Mouse (Mus musculus) layer of hippocampus, adult 9-10 months (tissue): Measurements from ENCODE around the gene Tmem220.
A peak's percentile ranks its signal among the peaks of the same experiment; 100 is the strongest.
"Not testable (repeated sequence)": the region's sequence is repeated elsewhere in the genome, so short reads cannot be mapped to it uniquely, and the experiment has no call there.

ENCODE experiments used
- DNase-seq: peaks from one replicate; pipeline ENCODE4 v3.0.0; 2022; ENCODE audit warnings: low spot score

Gene Tmem220

GRCm38 (mm10) chr11:67019711-67020475 is 5.1 kb upstream of the Tmem220 start:
- no peak for DNase-seq

- DNase-seq: peak; percentile 33
Measured at GRCm38 (mm10) chr11:67020948-67021347, 4.0 kb upstream of the Tmem220 start.

DNA sequence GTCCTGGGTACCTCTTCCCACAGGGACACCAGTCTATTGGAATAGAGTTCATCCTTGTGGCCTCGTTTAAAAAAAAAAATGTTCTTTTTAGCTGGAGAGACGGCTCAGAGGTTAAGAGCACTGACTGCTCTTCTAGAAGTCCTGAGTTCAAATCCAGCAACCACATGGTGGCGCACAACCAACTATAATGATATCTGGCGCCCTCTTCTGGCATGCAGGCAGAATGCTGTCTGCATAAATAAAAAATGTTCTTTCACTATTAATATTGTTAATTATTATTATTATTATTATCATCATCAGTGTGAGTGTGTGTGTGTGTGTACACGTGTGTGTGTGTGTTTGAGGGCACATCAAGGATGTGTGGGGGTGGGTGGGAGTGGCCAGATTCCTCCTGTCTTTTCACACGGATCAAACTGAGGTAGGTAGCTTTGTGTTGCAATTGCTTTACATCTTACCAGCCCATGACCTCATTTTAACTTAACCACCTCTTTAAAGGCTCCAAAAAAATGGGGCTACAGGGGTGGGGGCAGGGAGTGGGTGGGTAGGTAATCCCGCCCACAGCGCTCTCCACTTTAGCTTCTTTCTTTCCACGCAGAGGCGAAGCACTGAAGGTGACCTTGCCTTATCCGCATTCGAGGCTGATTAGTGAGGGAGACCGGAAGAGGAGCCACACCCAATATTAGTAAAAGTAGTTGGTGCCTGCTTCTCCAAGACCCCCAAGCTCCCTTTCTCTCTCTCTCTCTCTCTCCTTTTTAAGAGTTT is 2.4 kb upstream of the Tmem220 start:
- DNase-seq: no peak

GRCm38 (mm10) chr11:67023191-67023590 is 1.8 kb upstream of the Tmem220 start:
- DNase-seq: not testable (repeated sequence)

DNA sequence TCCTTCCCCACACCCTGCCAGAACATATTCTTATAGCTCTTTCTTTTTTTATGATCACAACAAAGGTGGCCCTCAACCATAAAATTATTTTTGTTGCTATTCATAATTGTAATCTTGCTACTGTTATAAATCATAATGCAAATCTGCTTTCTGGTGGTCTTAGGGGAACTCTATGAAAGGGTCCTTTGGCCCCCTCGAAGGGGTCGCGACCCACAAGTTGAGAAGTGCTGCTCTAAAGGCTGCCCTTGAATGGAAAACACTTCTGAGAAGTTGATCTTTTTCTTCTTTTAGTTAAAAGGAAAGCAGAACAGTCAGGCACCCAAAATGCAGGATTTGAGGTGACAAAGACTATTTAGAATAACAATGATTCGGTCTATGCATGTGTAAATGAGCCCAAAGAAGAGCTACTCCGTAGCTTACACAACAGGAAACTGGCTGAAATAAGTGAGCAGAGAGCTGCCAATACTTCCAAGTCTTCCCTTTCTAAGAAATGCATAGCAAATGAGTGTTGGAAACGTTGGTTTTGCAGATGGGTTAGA is 1.1 kb upstream of the Tmem220 start:
- no peak for DNase-seq

DNA sequence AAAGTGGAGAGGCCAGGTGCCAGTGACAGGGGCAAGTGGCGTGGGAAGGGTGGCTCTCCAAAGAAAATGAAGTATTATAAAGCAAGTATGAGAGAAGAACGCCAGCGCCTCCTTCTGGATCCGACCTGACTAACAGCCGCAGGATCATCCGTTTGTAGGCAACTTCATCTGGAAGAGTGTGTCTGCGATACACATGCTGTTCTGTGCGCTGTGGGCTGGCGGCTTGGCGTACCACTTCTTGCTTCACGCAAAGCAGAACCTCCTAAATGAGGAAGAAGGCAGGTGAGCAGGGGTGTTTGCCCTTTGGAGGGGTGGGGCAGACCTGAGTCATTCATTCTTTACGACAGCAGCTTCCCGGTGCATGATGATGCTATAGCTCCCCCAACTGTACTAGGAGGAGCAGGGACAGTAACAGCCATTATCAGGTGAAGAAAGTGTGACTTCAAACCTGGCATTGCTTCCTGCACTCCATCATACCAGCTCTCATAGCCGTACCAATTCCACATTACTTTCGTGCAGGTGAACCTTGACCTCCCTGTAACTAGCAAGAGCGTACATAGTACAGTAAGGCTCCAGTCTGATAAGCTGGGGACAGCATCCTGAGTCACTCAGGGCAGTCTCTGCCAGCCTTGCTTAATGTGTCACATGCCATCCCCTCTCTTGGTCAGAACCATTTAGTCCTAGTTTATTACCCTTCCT is 6.1 kb downstream of the Tmem220 start:
- DNase-seq: no peak

GRCm38 (mm10) chr11:67031603-67031915 is 6.6 kb downstream of the Tmem220 start:
- DNase-seq: no peak

DNA sequence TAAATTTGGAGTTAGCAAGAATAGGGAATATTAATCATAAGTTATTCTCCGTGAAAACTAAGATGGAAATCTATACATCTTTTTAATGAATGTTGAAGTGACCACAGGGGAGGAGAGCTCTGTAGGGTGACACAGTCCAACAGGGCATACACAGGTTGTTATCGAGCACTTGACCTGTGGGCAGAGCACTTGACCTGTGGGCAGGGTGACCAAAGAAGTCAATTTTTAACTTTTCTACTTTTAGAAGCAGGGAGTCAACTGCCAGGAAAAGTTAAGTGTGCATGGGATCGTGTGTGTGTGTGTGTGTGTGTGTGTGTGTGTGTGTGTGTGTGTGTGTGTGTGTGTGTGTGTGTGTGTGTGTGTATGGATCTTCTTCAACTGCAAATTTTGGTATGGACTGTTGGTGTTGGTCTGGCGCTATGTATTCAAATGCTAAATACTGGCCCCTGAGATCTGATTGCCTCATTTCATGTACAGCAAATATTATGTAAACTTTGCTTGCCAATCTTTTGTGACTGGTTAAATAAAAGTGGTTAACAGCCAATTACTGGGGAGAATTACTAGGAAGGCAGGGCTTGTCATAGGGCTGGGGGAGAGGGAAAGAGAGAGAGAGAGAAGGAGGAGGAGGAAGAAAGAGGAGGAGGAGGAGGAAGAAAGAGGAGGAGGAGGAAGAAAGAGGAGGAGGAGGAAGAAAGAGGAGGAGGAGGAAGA is 10.0 kb downstream of the Tmem220 start:
- DNase-seq: no peak

GRCm38 (mm10) chr11:67036229-67036628 is 11.3 kb downstream of the Tmem220 start:
- DNase-seq: no peak

DNA sequence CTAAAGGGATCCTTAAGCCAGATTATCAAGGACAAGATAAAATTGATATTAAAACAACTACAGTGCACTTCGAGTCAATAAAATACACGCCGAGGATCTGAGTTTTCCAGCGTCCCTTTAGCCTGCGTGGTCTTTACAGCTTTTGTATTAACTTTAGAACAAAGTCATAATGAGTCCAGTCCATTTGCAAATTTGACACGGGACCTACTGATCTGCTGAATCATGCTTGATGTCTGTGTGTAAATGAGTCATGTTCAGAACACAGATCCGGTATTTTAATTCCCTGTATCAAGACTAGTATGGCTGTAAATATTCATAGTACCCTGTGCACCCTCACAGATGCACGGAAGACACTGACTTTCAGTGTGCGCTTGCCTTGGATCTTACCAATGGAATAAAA is 11.9 kb downstream of the Tmem220 start:
- DNase-seq: no peak

DNA sequence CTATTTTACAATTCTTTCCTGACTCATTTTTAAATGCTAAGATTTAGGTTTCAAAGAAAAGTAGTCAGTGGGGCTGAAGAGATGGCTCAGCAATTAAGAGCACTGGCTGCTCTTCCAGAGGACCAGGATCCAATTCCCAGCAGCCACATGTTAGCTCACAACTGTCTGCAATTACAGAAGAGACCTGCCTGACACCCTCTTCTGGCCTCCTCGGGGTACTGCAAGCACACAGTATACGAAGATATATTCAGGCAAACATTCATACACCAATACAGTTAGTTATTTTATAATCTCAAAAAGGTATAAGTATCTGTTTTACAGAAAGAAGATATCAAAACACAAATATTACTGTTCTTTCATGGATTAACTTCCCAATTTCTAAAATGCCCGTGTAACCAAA is 14.8 kb downstream of the Tmem220 start:
- no peak for DNase-seq

DNA sequence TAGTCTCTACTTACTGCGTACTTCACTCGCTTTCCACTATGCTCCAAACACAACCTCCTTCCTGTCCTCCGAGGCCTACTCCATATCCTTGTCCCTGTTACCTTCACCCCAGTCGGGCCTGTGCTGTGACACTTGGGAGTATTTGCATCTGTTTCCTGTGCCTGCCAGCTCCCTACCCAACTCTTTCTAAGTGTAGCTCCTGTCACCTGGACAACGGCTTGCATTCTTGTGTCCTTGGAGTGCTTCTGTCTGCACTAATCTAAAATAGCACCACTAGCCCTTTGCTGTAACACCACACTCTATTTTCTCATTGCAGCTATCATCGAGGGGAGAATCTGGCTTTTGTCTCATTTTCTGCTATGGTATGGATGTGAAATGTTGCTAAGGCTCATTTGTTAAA is 15.5 kb downstream of the Tmem220 start:
- DNase-seq: no peak

DNA sequence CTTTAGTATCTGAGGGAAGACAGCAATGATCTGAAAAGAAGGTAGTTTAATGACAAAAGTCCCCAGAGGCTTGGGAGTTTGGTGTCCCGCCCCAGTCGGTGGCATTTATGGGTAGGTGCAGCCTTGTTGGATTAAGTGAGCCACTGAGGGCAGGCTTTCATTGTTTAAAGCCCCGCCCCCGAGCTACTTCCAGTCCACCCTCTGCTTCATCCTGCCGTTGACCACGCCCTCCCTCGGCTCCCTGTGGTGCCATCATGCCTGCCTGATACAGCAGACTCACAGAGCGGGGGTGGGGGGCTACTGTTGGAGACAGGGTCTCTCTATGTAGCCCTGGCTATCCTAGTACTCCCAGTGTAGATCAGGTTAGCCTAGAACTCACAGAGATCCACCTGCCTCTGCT is 18.1 kb downstream of the Tmem220 start:
- no peak for DNase-seq

GRCm38 (mm10) chr11:67044959-67045358 is 20.0 kb downstream of the Tmem220 start:
- DNase-seq: no peak

GRCm38 (mm10) chr11:67047199-67047598 is 22.2 kb downstream of the Tmem220 start:
- no peak for DNase-seq

GRCm38 (mm10) chr11:67048496-67048895 is 23.5 kb downstream of the Tmem220 start:
- DNase-seq: no peak

GRCm38 (mm10) chr11:67049256-67049655 is 24.3 kb downstream of the Tmem220 start:
- DNase-seq: no peak

DNA sequence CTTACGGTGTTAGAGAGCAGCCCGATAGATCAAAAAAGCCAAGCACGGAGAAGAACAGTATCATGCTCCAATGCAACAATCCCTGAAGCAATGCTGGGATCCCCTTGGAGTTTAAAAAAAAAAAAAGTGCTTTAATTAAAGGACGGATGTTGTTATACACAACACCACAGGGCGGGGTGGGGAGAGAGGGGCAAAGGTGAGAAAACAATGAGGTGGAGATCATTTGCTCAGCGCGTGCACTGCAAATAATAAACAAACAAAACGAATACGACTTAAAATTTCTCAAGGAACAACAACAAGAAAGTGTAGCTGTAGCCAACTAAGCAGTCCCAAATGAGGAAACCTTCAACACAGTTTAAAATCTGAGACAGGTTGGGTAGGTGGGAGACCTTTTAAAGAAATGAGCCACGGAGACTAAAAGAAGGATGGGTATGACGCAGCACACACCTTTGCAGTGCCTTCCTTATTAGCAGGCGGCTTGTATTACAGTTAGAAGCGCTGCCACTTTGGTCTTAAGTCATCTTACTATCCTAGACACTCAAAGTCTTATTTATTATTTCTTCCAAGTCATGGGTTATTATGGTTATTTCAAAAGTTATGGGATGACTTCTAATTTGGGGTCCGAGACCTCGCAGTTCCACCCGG is 26.8 kb downstream of the Tmem220 start:
- no peak for DNase-seq

DNA sequence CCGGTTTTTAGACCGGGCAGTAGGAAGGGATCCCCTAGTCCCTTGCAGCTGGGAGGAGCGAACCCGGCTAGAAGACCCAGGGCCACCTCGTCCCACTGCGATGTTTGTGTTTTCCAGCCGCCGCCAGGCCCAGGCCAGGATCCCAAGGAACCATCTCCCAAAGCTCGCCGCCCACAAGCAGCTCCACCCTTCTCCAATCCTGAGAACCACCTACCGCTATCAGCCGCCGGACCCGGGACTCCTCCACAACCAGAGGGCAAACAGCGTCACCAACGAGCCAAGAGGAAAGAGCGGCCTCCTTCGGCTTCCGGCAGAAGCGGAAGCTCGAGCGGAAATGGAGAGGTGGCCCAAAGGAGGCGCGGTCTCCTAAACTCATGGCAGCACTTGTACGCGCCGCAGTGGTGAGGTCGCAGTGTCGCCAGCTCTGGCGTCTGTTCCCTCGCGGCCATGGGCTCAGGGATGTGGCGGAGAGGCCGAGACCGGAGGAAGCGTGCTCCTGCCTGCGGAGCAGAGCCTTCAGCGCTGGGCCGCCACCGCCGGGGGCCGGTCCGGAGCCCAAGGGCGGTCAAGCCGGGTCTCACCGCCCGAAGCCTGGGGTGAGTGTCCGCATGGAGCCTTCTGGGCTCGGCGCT is 27.5 kb downstream of the Tmem220 start, which contains the start of the genes Adprm and Sco1:
Adprm (minus strand) TSS at position 274 of the 632 bp plus-strand sequence.
Sco1 (plus strand) TSS at position 350 of the 632 bp plus-strand sequence.
- peak; percentile 73 for DNase-seq

- DNase-seq: no peak
Measured at GRCm38 (mm10) chr11:67054754-67055365, 29.9 kb downstream of the Tmem220 start.
